Mouse (Mus musculus): ENCODE data around the gene Brms1.

Gene Brms1

GRCm38 (mm10) chr19:5039301-5040114 is 1.6 kb upstream of the Brms1 start:
- DNase-seq: peak; percentile 71

- DNase-seq: no peak
These were observed 434 bp downstream of the Brms1 start for GRCm38 (mm10) chr19:5041588-5041987.

- DNase-seq: no peak
These were observed 4.4 kb downstream of the Brms1 start for GRCm38 (mm10) chr19:5045531-5045930.

GRCm38 (mm10) chr19:5048138-5049056 is 7.2 kb downstream of the Brms1 start:
- DNase-seq: no peak

GRCm38 (mm10) chr19:5049325-5049724 is 8.2 kb downstream of the Brms1 start:
- no peak for DNase-seq

GRCm38 (mm10) chr19:5050047-5050905 is 9.1 kb downstream of the Brms1 start, which contains the start of gene Rin1:
Rin1 (plus strand) TSS chr19:5050481.
- peak; percentile 67 for DNase-seq

- DNase-seq: no peak
These were observed 9.9 kb downstream of the Brms1 start for GRCm38 (mm10) chr19:5051031-5051430.

GRCm38 (mm10) chr19:5051515-5051914 is 10.4 kb downstream of the Brms1 start:
- DNase-seq: no peak

- DNase-seq: peak; percentile 75
These were observed 11.1 kb downstream of the Brms1 start for GRCm38 (mm10) chr19:5052166-5052822.

- DNase-seq: peak; percentile 82
These were observed 11.7 kb downstream of the Brms1 start for GRCm38 (mm10) chr19:5052853-5053252.

- peak; percentile 80 for DNase-seq
These were observed 12.8 kb downstream of the Brms1 start for GRCm38 (mm10) chr19:5053909-5054308.

GRCm38 (mm10) chr19:5056251-5056650 is 15.1 kb downstream of the Brms1 start:
- DNase-seq: no peak

GRCm38 (mm10) chr19:5057876-5058775 is 17.0 kb downstream of the Brms1 start:
- no peak for DNase-seq

GRCm38 (mm10) chr19:5058801-5059771 is 17.9 kb downstream of the Brms1 start:
- no peak for DNase-seq

GRCm38 (mm10) chr19:5060365-5061330 is 19.5 kb downstream of the Brms1 start:
- no peak for DNase-seq

- no peak for DNase-seq
These were observed 20.9 kb downstream of the Brms1 start for GRCm38 (mm10) chr19:5062041-5062440.

GRCm38 (mm10) chr19:5062446-5062845 is 21.3 kb downstream of the Brms1 start:
- DNase-seq: no peak

GRCm38 (mm10) chr19:5065104-5065503 is 23.9 kb downstream of the Brms1 start:
- no peak for DNase-seq
